ENCODE assay signal across 9 mouse cellular contexts in the genomic region with DNA sequence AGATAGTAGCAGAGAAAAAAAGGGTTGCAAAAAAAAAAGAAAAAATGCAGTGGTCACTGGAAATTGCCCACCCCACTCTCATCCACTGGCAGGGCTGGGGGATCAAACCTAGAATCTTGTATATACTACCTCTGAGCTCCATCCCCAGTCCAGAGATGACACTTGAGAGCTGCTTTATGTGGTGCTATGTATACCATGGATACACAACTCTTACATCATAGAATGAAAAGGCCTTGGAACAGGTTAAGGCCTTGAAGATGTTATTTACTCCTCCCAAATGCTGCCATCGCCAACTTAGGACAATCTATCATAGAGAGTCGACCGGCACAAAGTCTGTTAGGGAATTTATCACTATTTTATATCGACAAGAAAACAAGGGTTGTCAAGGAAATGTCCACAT. TPM values are rescaled to one million over a fixed set of nuclear protein-coding genes. Genes with fewer than 3 reads are reported as not detected.
DNase-seq lines count a peak whose midpoint lies in the region; ATAC-seq and TF ChIP-seq lines count a peak whose summit lies in the region.
"Had no signal": no experiment of that assay in that cellular context is flagged by ENCODE, and none has a peak within 500 bp of the region (broad histone marks: within the 10 kb centered on the region; RNA-seq: fewer than 3 reads in every experiment).

No protein-coding gene starts in this region.

- DNase-seq in heart, adult 11 months: peak; percentile 89
- DNase-seq in heart, adult 18-20 months: no peak
- no peak for DNase-seq in CH12.LX (ENCODE audit: extremely low read depth)
- DNase-seq in adipocyte (ENCODE audit: low spot score): no peak
- no peak for DNase-seq in adrenal gland, adult 8-10 months
- DNase-seq in adrenal gland, postnatal 4 days (ENCODE audit: low spot score in 2 of 2): no peak
- DNase-seq: right cerebral cortex, adult 18-20 months had no signal

- H3K9me3 ChIP-seq in CH12.LX (replicated peaks; ENCODE audit: low read length): no peaks in the 10 kb centered on the region
- no peaks in the 10 kb centered on the region for H3K9me3 ChIP-seq in forebrain, embryonic 16.5 days (ENCODE audit: control insufficient read depth, low read length)
- H3K9me3 ChIP-seq in liver, embryonic 12.5 days (replicated peaks): no peaks in the 10 kb centered on the region

- H3K9ac ChIP-seq in CH12.LX (ENCODE audit: insufficient read depth, low read depth): peak overlapping the region; percentile 58
- no peak overlapping the region for H3K9ac ChIP-seq in forebrain, embryonic 16.5 days (replicated peaks; ENCODE audit: low read depth, low read length)
- peak overlapping the region; percentile 73 for H3K9ac ChIP-seq in liver, embryonic 12.5 days

- no peak for TF ChIP-seq EP300 in CH12.LX (IDR thresholded peaks at IDR 0.05; ENCODE audit: low read length)

- no peaks in the 10 kb centered on the region for H3K27me3 ChIP-seq in CH12.LX (replicated peaks)
- no peaks in the 10 kb centered on the region for H3K27me3 ChIP-seq in forebrain, embryonic 16.5 days (replicated peaks; ENCODE audit: control insufficient read depth, insufficient read depth, low read length)
- no peaks in the 10 kb centered on the region for H3K27me3 ChIP-seq in liver, embryonic 12.5 days (replicated peaks)

- no peak for TF ChIP-seq CTCF in CH12.LX (conservative IDR thresholded peaks at IDR 0.05 in 1 of 2, IDR thresholded peaks at IDR 0.05 in 1 of 2; ENCODE audit: low read depth in 2 of 2, low read length in 2 of 2)

- in situ Hi-C loops in CH12.LX (cut with MboI; ENCODE audit: low pct_ligation_motif_present, low pct_unique_long_range_greater_than_20kb, low sequenced_read_pairs): loop anchor here (5.0 kb wide), 1 partner anchor 115 kb away; no protein-coding TSS in a partner anchor

- peak overlapping the region in 2 of 3 experiments; percentile 65 to 80 for H3K4me3 ChIP-seq in CH12.LX (replicated peaks in 1 of 3; ENCODE audit: low read depth in 2 of 3, low read length in 2 of 3, poor library complexity in 1 of 3)
- H3K4me3 ChIP-seq in forebrain, embryonic 16.5 days (replicated peaks; ENCODE audit: low read length): peak overlapping the region; percentile 88; the same call in 1 of the 2 replicates
- H3K4me3 ChIP-seq in liver, embryonic 12.5 days: peak overlapping the region; percentile 95

- H3K4me1 ChIP-seq in CH12.LX (ENCODE audit: control insufficient read depth in 1 of 2, insufficient read depth in 2 of 2): peaks cover 3 to 32% of the 10 kb centered on the region in 2 experiments; a peak in 2 of 4 replicates
- peaks cover 32% of the 10 kb centered on the region for H3K4me1 ChIP-seq in forebrain, embryonic 16.5 days (replicated peaks; ENCODE audit: control insufficient read depth, insufficient read depth, low read length)
- H3K4me1 ChIP-seq in liver, embryonic 12.5 days: peaks cover 58% of the 10 kb centered on the region

- WGBS in forebrain, embryonic 16.5 days: 78% methylated on average over 4 of the region's 4 CpGs
- WGBS in liver, embryonic 12.5 days (ENCODE audit: insufficient replicate concordance): 67% methylated on average over 4 of the region's 4 CpGs

- peak overlapping the region; percentile 70 for H3K4me2 ChIP-seq in CH12.LX (ENCODE audit: insufficient read depth, low read depth, poor library complexity, severe bottlenecking)
- peak overlapping the region; percentile 74 for H3K4me2 ChIP-seq in forebrain, embryonic 16.5 days (ENCODE audit: low read length)
- H3K4me2 ChIP-seq in liver, embryonic 12.5 days: peak overlapping the region; percentile 95

- H3K36me3 ChIP-seq in CH12.LX (replicated peaks in 1 of 2; ENCODE audit: control insufficient read depth in 1 of 2, insufficient read depth in 1 of 2, low read length in 1 of 2): peaks cover 28 to 50% of the 10 kb centered on the region in 2 experiments
- peaks cover 21% of the 10 kb centered on the region for H3K36me3 ChIP-seq in forebrain, embryonic 16.5 days (ENCODE audit: control insufficient read depth, insufficient read depth)
- peaks cover 66% of the 10 kb centered on the region for H3K36me3 ChIP-seq in liver, embryonic 12.5 days

- no peak for ATAC-seq in forebrain, embryonic 16.5 days
- ATAC-seq in liver, embryonic 12.5 days: no peak

- peaks cover 32% of the 10 kb centered on the region for H3K79me2 ChIP-seq in CH12.LX (replicated peaks; ENCODE audit: control insufficient read depth, extremely low read depth, insufficient read depth, poor library complexity, severe bottlenecking)

- TF ChIP-seq POLR2A in CH12.LX (IDR thresholded peaks at IDR 0.05; ENCODE audit: low read depth, low read length): no peak

- TF ChIP-seq RAD21 in CH12.LX (IDR thresholded peaks at IDR 0.05; ENCODE audit: low read depth, low read length): no peak

- dilution Hi-C loops in CH12.LX (cut with MboI; ENCODE audit: extremely low pct_ligation_motif_present, extremely low pct_unique_long_range_greater_than_20kb, low sequenced_read_pairs): no loop called here

- no peak overlapping the region; the same call in 1 of the 2 replicates for H3K27ac ChIP-seq in CH12.LX (ENCODE audit: insufficient read depth, low read depth)
- peak overlapping the region; percentile 97 for H3K27ac ChIP-seq in forebrain, embryonic 16.5 days (ENCODE audit: low read length)
- peak overlapping the region; percentile 98 for H3K27ac ChIP-seq in liver, embryonic 12.5 days

TF ChIP-seq in CH12.LX, 34 proteins besides CTCF, POLR2A, EP300 and RAD21:
- TF ChIP-seq ZNF384 (IDR thresholded peaks at IDR 0.05; ENCODE audit: low read depth, low read length) (no peak), USF1 (IDR thresholded peaks at IDR 0.05; ENCODE audit: low read depth, low read length) (no peak), ETS1 (conservative IDR thresholded peaks at IDR 0.05; ENCODE audit: low read depth, low read length) (no peak), MXI1 (IDR thresholded peaks at IDR 0.05; ENCODE audit: low read depth, low read length) (no peak), MEF2A (IDR thresholded peaks at IDR 0.05; ENCODE audit: borderline replicate concordance, low read depth, low read length) (no peak), HCFC1 (IDR thresholded peaks at IDR 0.05; ENCODE audit: low read depth, low read length) (no peak), MYC (IDR thresholded peaks at IDR 0.05; ENCODE audit: low read depth, low read length) (no peak), ELF1 (IDR thresholded peaks at IDR 0.05; ENCODE audit: low read depth, low read length) (no peak), MAFK (IDR thresholded peaks at IDR 0.05; ENCODE audit: insufficient replicate concordance, low read length) (no peak)

RNA-seq across cellular contexts. Expression of a gene that starts 2.1 kb away (rescaled TPM):
- total RNA-seq in heart, adult 18-20 months (2021): 10 to 100 TPM; 24.2 to 31.1 TPM
- total RNA-seq in CH12.LX (2012; rRNA removed) (14.4 and 15.4 TPM in 2 replicates), CH12.LX (2014; rRNA removed) (5.6 and 6.7 TPM in 2 replicates)
- 63.9 and 66.7 TPM in 2 replicates for polyA plus RNA-seq in CH12.LX (2012; ENCODE audit: insufficient read length, low read depth)
- polyA plus RNA-seq in forebrain, embryonic 16.5 days (2015; fragmentation: Nextera tagmentation; extraction: Ambion mirVana): 10.2 and 11.8 TPM in 2 replicates
- polyA plus RNA-seq in liver, embryonic 12.5 days (2016; fragmentation: Nextera tagmentation; extraction: Ambion mirVana): 6.9 and 8.1 TPM in 2 replicates
- 10 to 100 TPM; 64.6 to 98.2 (median 75.6) TPM for total RNA-seq in adrenal gland, adult 8-10 months (2022)
- total RNA-seq in adrenal gland, postnatal 4 days (2021): 10 to 100 TPM; 90.8 to 94.0 TPM

RNA-seq across cellular contexts. Expression of a gene that starts 17.4 kb away (rescaled TPM):
- 10 to 100 TPM; 21.1 to 22.2 TPM for total RNA-seq in heart, adult 18-20 months (2021)
- total RNA-seq in CH12.LX (2012; rRNA removed) (10.4 and 11.3 TPM in 2 replicates), CH12.LX (2014; rRNA removed) (6.7 and 7.6 TPM in 2 replicates)
- 26.2 and 31.3 TPM in 2 replicates for polyA plus RNA-seq in CH12.LX (2012; ENCODE audit: insufficient read length, low read depth)
- polyA plus RNA-seq in forebrain, embryonic 16.5 days (2015; fragmentation: Nextera tagmentation; extraction: Ambion mirVana): 42.8 and 45.3 TPM in 2 replicates
- 29.6 and 31.0 TPM in 2 replicates for polyA plus RNA-seq in liver, embryonic 12.5 days (2016; fragmentation: Nextera tagmentation; extraction: Ambion mirVana)
- total RNA-seq in adrenal gland, adult 8-10 months (2022): 10 to 100 TPM; 49.1 to 65.5 (median 58.2) TPM
- total RNA-seq in adrenal gland, postnatal 4 days (2021): 10 to 100 TPM; 52.3 to 54.8 TPM

RNA-seq across cellular contexts. Expression of a gene that starts 27.9 kb away (rescaled TPM):
- 1 to 10 TPM; 1.3 TPM for total RNA-seq in heart, adult 18-20 months (2021)
- total RNA-seq in CH12.LX (2012; rRNA removed): 3.4 and 3.6 TPM in 2 replicates
- total RNA-seq in CH12.LX (2014; rRNA removed): 1.8 and 2.3 TPM in 2 replicates
- polyA plus RNA-seq in CH12.LX (2012; ENCODE audit: insufficient read length, low read depth): 3.2 and 4.6 TPM in 2 replicates
- 14.6 and 17.7 TPM in 2 replicates for polyA plus RNA-seq in forebrain, embryonic 16.5 days (2015; fragmentation: Nextera tagmentation; extraction: Ambion mirVana)
- polyA plus RNA-seq in liver, embryonic 12.5 days (2016; fragmentation: Nextera tagmentation; extraction: Ambion mirVana): 3.1 and 3.3 TPM in 2 replicates
- total RNA-seq in adrenal gland, adult 8-10 months (2022): 1 to 10 TPM; 3.8 to 6.7 (median 4.5) TPM
- total RNA-seq in adrenal gland, postnatal 4 days (2021): 1 to 10 TPM; 7.3 to 7.4 TPM

RNA-seq across cellular contexts. Expression of a gene that starts 34.9 kb away (rescaled TPM):
- 10 to 100 TPM; 47.1 to 56.4 TPM for total RNA-seq in heart, adult 18-20 months (2021)
- total RNA-seq in CH12.LX (2012; rRNA removed): 18.5 and 19.9 TPM in 2 replicates
- total RNA-seq in CH12.LX (2014; rRNA removed): 3.4 and 4.1 TPM in 2 replicates
- polyA plus RNA-seq in CH12.LX (2012; ENCODE audit: insufficient read length, low read depth): 22.2 and 28.1 TPM in 2 replicates
- 46.3 and 51.5 TPM in 2 replicates for polyA plus RNA-seq in forebrain, embryonic 16.5 days (2015; fragmentation: Nextera tagmentation; extraction: Ambion mirVana)
- polyA plus RNA-seq in liver, embryonic 12.5 days (2016; fragmentation: Nextera tagmentation; extraction: Ambion mirVana): 38.2 and 38.8 TPM in 2 replicates
- total RNA-seq in adrenal gland, adult 8-10 months (2022): 100 to 1,000 TPM; 103 to 156 (median 120) TPM
- total RNA-seq in adrenal gland, postnatal 4 days (2021): 100 to 1,000 TPM; 111 to 118 TPM

RNA-seq across cellular contexts. Expression of a gene that starts 42.5 kb away (rescaled TPM):
- total RNA-seq in heart, adult 18-20 months (2021): 10 to 100 TPM in 1 of 2 experiments, 1 to 10 TPM in 1; 9.7 to 11.4 TPM
- total RNA-seq in CH12.LX (2012; rRNA removed) (12.0 and 12.7 TPM in 2 replicates), CH12.LX (2014; rRNA removed) (2.0 and 5.8 TPM in 2 replicates)
- polyA plus RNA-seq in CH12.LX (2012; ENCODE audit: insufficient read length, low read depth): 13.6 and 14.1 TPM in 2 replicates
- polyA plus RNA-seq in forebrain, embryonic 16.5 days (2015; fragmentation: Nextera tagmentation; extraction: Ambion mirVana): 16.3 and 18.8 TPM in 2 replicates
- polyA plus RNA-seq in liver, embryonic 12.5 days (2016; fragmentation: Nextera tagmentation; extraction: Ambion mirVana): 7.9 and 8.8 TPM in 2 replicates
- total RNA-seq in adrenal gland, adult 8-10 months (2022): 10 to 100 TPM; 21.9 to 28.0 (median 26.2) TPM
- total RNA-seq in adrenal gland, postnatal 4 days (2021): 10 to 100 TPM; 26.4 to 27.5 TPM
